Mouse (Mus musculus) spleen, adult 2 months (tissue): Measurements from ENCODE around the gene Wfikkn2.

Experiments
- CTCF ChIP-seq: fragments of 200-500 bp; IDR thresholded peaks from 2 replicates; pipeline ENCODE4 v1.5.1; 2011; ENCODE audit warnings: mild to moderate bottlenecking, inconsistent platforms; ENCODE audit not compliant: insufficient read depth, insufficient read length, insufficient replicate concordance; ENCODE audit errors: extremely low read depth
- POLR2A ChIP-seq: fragments of 200-500 bp; IDR thresholded peaks from 2 replicates; pipeline ENCODE4 v1.6.1; 2011; ENCODE audit warnings: low read depth, low read length, inconsistent platforms

GRCm38 (mm10) chr11:94275226-94275625 lies 29.4 kb upstream of the Wfikkn2 start:
- TF ChIP-seq CTCF (no peak), POLR2A (no peak)
